Mouse (Mus musculus): ENCODE results near the gene Tnfrsf12a. TPM values are rescaled to one million over a fixed set of nuclear protein-coding genes. Genes with fewer than 3 reads are reported as not detected.

Tnfrsf12a gene
- 24.2 and 24.8 TPM in 2 replicates for polyA plus RNA-seq (2015; fragmentation: Nextera tagmentation; extraction: Ambion mirVana)

GRCm38 (mm10) chr17:23677236-23677679, at the start of gene Tnfrsf12a:
Tnfrsf12a (minus strand) TSS chr17:23677468.
- WGBS: 0% methylated on average over 34 of the region's 34 CpGs
- peak within 1 kb of the TSS; percentile 54 for H3K4me3 ChIP-seq (replicated peaks)
- ATAC-seq: peak; percentile 44
- peaks cover 51% of the 10 kb centered on the region for H3K4me1 ChIP-seq (replicated peaks)
- H3K9ac ChIP-seq: peak within 1 kb of the TSS; percentile 60
- H3K27ac ChIP-seq: peak within 1 kb of the TSS; percentile 66
- H3K9me3 ChIP-seq: no peaks in the 10 kb centered on the region
- H3K36me3 ChIP-seq: no peaks in the 10 kb centered on the region
- H3K27me3 ChIP-seq (replicated peaks): peaks cover 29% of the 10 kb centered on the region
- H3K4me2 ChIP-seq (replicated peaks): peak within 1 kb of the TSS; percentile 96

- ATAC-seq: peak; percentile 92
- Histone ChIP-seq H3K36me3 (no peaks in the 10 kb centered on the region), H3K27me3 (replicated peaks) (no peaks in the 10 kb centered on the region), H3K9ac (peak overlapping the region; percentile 81), H3K4me1 (replicated peaks) (peaks cover 7% of the 10 kb centered on the region; the same call in 1 of the 2 replicates), H3K4me2 (replicated peaks) (peak overlapping the region; percentile 73), H3K9me3 (no peaks in the 10 kb centered on the region), H3K4me3 (replicated peaks) (peak overlapping the region; percentile 97), H3K27ac (peak overlapping the region; percentile 91)
- WGBS: 0% methylated on average over 20 of the region's 20 CpGs
Measured at GRCm38 (mm10) chr17:23726758-23727142, 49.5 kb upstream of the Tnfrsf12a start.

GRCm38 (mm10) chr17:23725999-23726757, 48.9 kb upstream of the Tnfrsf12a start, which contains the start of gene Pkmyt1:
Pkmyt1 (plus strand) TSS chr17:23726336.
- H3K36me3 ChIP-seq: no peaks in the 10 kb centered on the region
- peak within 1 kb of the TSS; percentile 73 for H3K4me2 ChIP-seq (replicated peaks)
- peak; percentile 97 for ATAC-seq
- peak within 1 kb of the TSS; percentile 81 for H3K9ac ChIP-seq
- peak within 1 kb of the TSS; percentile 97 for H3K4me3 ChIP-seq (replicated peaks)
- no peaks in the 10 kb centered on the region for H3K9me3 ChIP-seq
- under 1% methylated on average over 62 of the region's 73 CpGs for WGBS
- H3K27me3 ChIP-seq (replicated peaks): no peaks in the 10 kb centered on the region
- H3K4me1 ChIP-seq (replicated peaks): peaks cover 12% of the 10 kb centered on the region
- H3K27ac ChIP-seq: peak within 1 kb of the TSS; percentile 91

- H3K9ac ChIP-seq: peak overlapping the region; percentile 55; the same call in 1 of the 2 replicates
- no peaks in the 10 kb centered on the region for H3K9me3 ChIP-seq
- peak overlapping the region; percentile 73 for H3K4me2 ChIP-seq (replicated peaks)
- H3K27ac ChIP-seq: peak overlapping the region; percentile 64; the same call in 1 of the 2 replicates
- no peak for ATAC-seq
- H3K4me1 ChIP-seq (replicated peaks): peaks cover 12% of the 10 kb centered on the region
- 66% methylated on average over 4 of the region's 4 CpGs for WGBS
- no peaks in the 10 kb centered on the region for H3K27me3 ChIP-seq (replicated peaks)
- H3K36me3 ChIP-seq: no peaks in the 10 kb centered on the region
- peak overlapping the region; percentile 97; the same call in 1 of the 2 replicates for H3K4me3 ChIP-seq (replicated peaks)
Measured at GRCm38 (mm10) chr17:23725477-23725876, 48.2 kb upstream of the Tnfrsf12a start.

- ATAC-seq: no peak
- Histone ChIP-seq H3K4me2 (replicated peaks) (no peak within 1 kb of the TSS), H3K27ac (no peak within 1 kb of the TSS), H3K9me3 (no peaks in the 10 kb centered on the region), H3K36me3 (no peaks in the 10 kb centered on the region), H3K27me3 (replicated peaks) (no peaks in the 10 kb centered on the region), H3K4me1 (replicated peaks) (peaks cover 12% of the 10 kb centered on the region), H3K9ac (no peak within 1 kb of the TSS), H3K4me3 (replicated peaks) (no peak within 1 kb of the TSS)
- WGBS: 66% methylated on average over 7 of the region's 7 CpGs
Measured at GRCm38 (mm10) chr17:23722376-23723125, 45.3 kb upstream of the Tnfrsf12a start, which contains the start of gene 1520401A03Rik. 1520401A03Rik (minus strand) TSS chr17:23722783.

- Histone ChIP-seq H3K27ac (no peak overlapping the region), H3K9me3 (no peaks in the 10 kb centered on the region), H3K4me2 (replicated peaks) (no peak overlapping the region), H3K4me3 (replicated peaks) (no peak overlapping the region), H3K4me1 (replicated peaks) (peaks cover 12% of the 10 kb centered on the region), H3K36me3 (no peaks in the 10 kb centered on the region), H3K27me3 (replicated peaks) (no peaks in the 10 kb centered on the region), H3K9ac (no peak overlapping the region)
- no peak for ATAC-seq
- 83% methylated on average over 2 of the region's 2 CpGs for WGBS
Measured at GRCm38 (mm10) chr17:23721886-23722285, 44.6 kb upstream of the Tnfrsf12a start.

- ATAC-seq: no peak
- no peaks in the 10 kb centered on the region for H3K9me3 ChIP-seq
- WGBS: 31% methylated on average over 1 of the region's 1 CpGs
- no peak overlapping the region for H3K27ac ChIP-seq
- no peak overlapping the region for H3K4me2 ChIP-seq (replicated peaks)
- H3K4me3 ChIP-seq (replicated peaks): no peak overlapping the region
- H3K9ac ChIP-seq: no peak overlapping the region
- H3K27me3 ChIP-seq (replicated peaks): no peaks in the 10 kb centered on the region
- no peaks in the 10 kb centered on the region for H3K36me3 ChIP-seq
- H3K4me1 ChIP-seq (replicated peaks): peaks cover 5% of the 10 kb centered on the region
Measured at GRCm38 (mm10) chr17:23719455-23719854, 42.2 kb upstream of the Tnfrsf12a start.

GRCm38 (mm10) chr17:23717003-23717402, 39.7 kb upstream of the Tnfrsf12a start:
- Histone ChIP-seq H3K27me3 (replicated peaks) (no peaks in the 10 kb centered on the region), H3K4me1 (replicated peaks) (peaks cover 5% of the 10 kb centered on the region), H3K4me3 (replicated peaks) (no peak overlapping the region), H3K4me2 (replicated peaks) (no peak overlapping the region), H3K27ac (no peak overlapping the region), H3K36me3 (no peaks in the 10 kb centered on the region), H3K9me3 (no peaks in the 10 kb centered on the region), H3K9ac (no peak overlapping the region)
- WGBS: 58% methylated on average over 2 of the region's 2 CpGs
- no peak for ATAC-seq

- Histone ChIP-seq H3K36me3 (no peaks in the 10 kb centered on the region), H3K9me3 (no peaks in the 10 kb centered on the region), H3K4me1 (replicated peaks) (0 out of 2 replicates have a peak, but pooled peaks cover 2% of the 10 kb centered on the region), H3K4me3 (replicated peaks) (no peak overlapping the region), H3K27me3 (replicated peaks) (no peaks in the 10 kb centered on the region), H3K9ac (no peak overlapping the region), H3K4me2 (replicated peaks) (no peak overlapping the region), H3K27ac (no peak overlapping the region)
- ATAC-seq: peak; percentile 82
- WGBS: 0% methylated on average over 3 of the region's 3 CpGs
Measured at GRCm38 (mm10) chr17:23706212-23706611, 28.9 kb upstream of the Tnfrsf12a start.

GRCm38 (mm10) chr17:23705525-23706104, 28.3 kb upstream of the Tnfrsf12a start:
- Histone ChIP-seq H3K4me3 (replicated peaks) (no peak overlapping the region), H3K36me3 (no peaks in the 10 kb centered on the region), H3K9me3 (no peaks in the 10 kb centered on the region), H3K27me3 (replicated peaks) (no peaks in the 10 kb centered on the region), H3K4me2 (replicated peaks) (no peak overlapping the region), H3K4me1 (replicated peaks) (0 out of 2 replicates have a peak, but pooled peaks cover 2% of the 10 kb centered on the region), H3K9ac (no peak overlapping the region), H3K27ac (no peak overlapping the region)
- ATAC-seq: peak; percentile 29
- 75% methylated on average over 7 of the region's 7 CpGs for WGBS

GRCm38 (mm10) chr17:23704741-23705140, 27.5 kb upstream of the Tnfrsf12a start:
- H3K27ac ChIP-seq: no peak overlapping the region
- no peak overlapping the region for H3K4me3 ChIP-seq (replicated peaks)
- ATAC-seq: no peak
- no peak overlapping the region for H3K4me2 ChIP-seq (replicated peaks)
- peaks cover 3% of the 10 kb centered on the region; the same call in 1 of the 2 replicates for H3K27me3 ChIP-seq (replicated peaks)
- H3K4me1 ChIP-seq (replicated peaks): 0 out of 2 replicates have a peak, but pooled peaks cover 2% of the 10 kb centered on the region
- no peaks in the 10 kb centered on the region for H3K9me3 ChIP-seq
- no peaks in the 10 kb centered on the region for H3K36me3 ChIP-seq
- no peak overlapping the region for H3K9ac ChIP-seq
- WGBS: 60% methylated on average over 7 of the region's 7 CpGs

- peaks cover 6% of the 10 kb centered on the region; the same call in 1 of the 2 replicates for H3K27me3 ChIP-seq (replicated peaks)
- no peaks in the 10 kb centered on the region for H3K36me3 ChIP-seq
- 87% methylated on average over 9 of the region's 9 CpGs for WGBS
- no peak overlapping the region for H3K27ac ChIP-seq
- ATAC-seq: no peak
- H3K4me1 ChIP-seq (replicated peaks): 0 out of 2 replicates have a peak, but pooled peaks cover 8% of the 10 kb centered on the region
- H3K9ac ChIP-seq: no peak overlapping the region
- no peaks in the 10 kb centered on the region for H3K9me3 ChIP-seq
- H3K4me2 ChIP-seq (replicated peaks): no peak overlapping the region
- H3K4me3 ChIP-seq (replicated peaks): no peak overlapping the region
Measured at GRCm38 (mm10) chr17:23703301-23703700, 26.0 kb upstream of the Tnfrsf12a start.
